Mouse (Mus musculus): ENCODE data around the gene Olfr291.

The Olfr291 gene

DNA sequence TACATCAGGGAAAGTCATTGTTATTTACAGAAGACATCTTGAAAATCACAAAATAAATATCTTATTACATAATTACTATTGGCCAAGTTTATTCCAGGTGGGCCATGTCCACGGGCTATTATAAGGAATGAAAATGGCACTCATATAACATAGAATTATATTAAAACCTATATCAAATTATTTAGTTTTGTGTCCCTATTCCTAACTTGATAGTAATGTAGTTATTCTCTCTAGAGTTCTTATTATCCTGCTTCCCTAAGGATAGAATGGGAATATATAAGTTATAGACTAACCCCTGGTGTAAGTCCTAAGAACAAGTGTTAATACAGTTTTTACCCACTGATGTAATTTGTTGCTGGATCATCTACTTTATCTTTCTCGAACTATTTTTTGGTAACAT lies at the start of gene Olfr291:
Olfr291 (plus strand) TSS at position 301 of the 400 bp plus-strand sequence.
- DNase-seq, result no peak

DNA sequence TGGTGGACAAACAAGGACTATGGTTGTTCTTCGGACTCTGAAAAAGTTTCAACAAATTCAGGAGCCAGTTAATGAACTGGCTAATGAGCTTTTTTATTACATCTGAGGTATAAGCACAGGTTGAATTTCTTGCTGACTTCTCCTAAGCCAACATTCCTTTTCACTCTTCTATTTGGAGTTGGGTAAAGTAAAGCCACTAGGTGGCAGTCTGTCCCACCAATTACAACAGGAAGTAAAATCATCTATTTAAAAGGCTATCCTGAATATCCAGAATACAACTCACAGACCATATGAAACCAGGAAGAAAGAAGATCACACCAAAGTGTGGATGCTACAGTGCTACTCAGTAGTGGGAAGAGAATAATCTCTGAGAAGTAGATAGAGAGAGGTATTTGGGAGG lies 48.1 kb upstream of the Olfr291 start:
- no peak for DNase-seq

DNA sequence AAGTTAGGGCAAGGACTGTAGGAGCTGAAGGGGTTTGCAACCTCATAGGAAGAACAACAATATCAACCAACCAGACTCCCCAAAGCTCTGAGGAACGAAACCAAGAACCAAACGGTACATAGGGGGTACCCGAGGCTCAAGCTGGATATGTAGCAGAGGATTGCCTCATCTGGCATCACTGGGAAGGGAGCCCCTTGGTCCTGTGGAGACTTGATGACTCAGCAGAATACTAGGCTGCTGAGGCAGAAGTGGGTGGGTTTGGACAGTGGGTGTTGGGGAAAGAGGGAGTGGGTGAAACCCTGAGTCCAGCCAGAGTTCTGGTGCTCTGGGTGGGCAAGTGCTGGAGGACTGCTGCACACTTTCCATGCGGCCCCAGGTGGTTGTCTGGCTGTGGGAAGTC lies 47.2 kb upstream of the Olfr291 start:
- DNase-seq, result no peak

DNA sequence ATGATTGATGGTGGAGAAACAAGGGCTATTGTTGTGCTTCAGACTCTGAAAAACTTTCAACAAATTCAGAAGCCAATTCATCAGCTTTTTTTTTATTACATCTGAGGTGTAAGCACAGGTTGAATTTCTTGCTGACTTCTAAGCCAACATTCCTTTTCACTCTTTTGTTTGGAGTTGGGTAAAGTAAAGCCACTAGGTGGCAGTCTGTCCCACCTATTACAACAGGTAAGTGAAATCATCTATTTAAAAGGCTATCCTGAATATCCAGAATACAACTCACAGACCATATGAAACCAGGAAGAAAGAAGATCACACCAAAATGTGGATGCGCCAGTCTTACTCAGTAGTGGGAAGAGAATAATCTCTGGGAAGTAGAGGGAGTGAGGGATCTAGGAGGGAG lies 31.2 kb downstream of the Olfr291 start:
- no peak for DNase-seq
